8 mouse cellular contexts compared by ENCODE assay signal in the genomic region with DNA sequence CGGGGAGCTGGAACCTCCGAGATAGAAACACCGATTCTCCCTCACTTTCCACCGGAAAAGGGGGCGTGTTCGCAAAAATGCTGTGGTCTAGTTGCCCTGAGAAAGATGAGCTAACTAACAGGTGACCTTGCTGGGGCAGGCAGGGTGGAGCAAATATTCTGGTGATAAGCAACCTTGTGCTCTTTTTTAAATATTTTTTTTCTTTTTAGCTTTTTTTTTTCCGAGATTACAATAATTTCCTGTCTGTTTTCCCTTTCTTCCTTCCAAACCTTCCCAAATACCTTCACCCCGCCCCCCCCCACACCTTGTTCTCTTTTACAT. TPM values are rescaled to one million over a fixed set of nuclear protein-coding genes. Genes with fewer than 3 reads are reported as not detected.
A peak's percentile ranks its signal among the peaks of the same experiment; 100 is the strongest.
DNase-seq lines count a peak whose midpoint lies in the region; ATAC-seq and TF ChIP-seq lines count a peak whose summit lies in the region.

No protein-coding gene starts in this region.

- H3K9me3 ChIP-seq in heart, embryonic 11.5 days (replicated peaks; ENCODE audit: control insufficient read depth, low read length): no peaks in the 10 kb centered on the region
- no peaks in the 10 kb centered on the region for H3K9me3 ChIP-seq in ES-E14 (ENCODE audit: control insufficient read depth, insufficient read depth, low read depth, low read length)
- H3K9me3 ChIP-seq in hindbrain, embryonic 10.5 days: no peaks in the 10 kb centered on the region

- peak overlapping the region; percentile 99 for H3K4me2 ChIP-seq in heart, embryonic 11.5 days

- H3K27ac ChIP-seq in heart, embryonic 11.5 days (ENCODE audit: low read depth, low read length): peak overlapping the region; percentile 50; the same call in 1 of the 2 replicates
- H3K27ac ChIP-seq in ES-E14 (ENCODE audit: insufficient read depth, low read depth, low read length, poor library complexity, severe bottlenecking): no peak overlapping the region
- no peak overlapping the region for H3K27ac ChIP-seq in hindbrain, embryonic 10.5 days

- H3K4me1 ChIP-seq in heart, embryonic 11.5 days (ENCODE audit: control insufficient read depth, insufficient read depth, low read length): peaks cover 7% of the 10 kb centered on the region; the same call in 1 of the 2 replicates
- peaks cover 0 to 2% of the 10 kb centered on the region in 2 experiments; a peak in 1 of 4 replicates for H3K4me1 ChIP-seq in ES-E14 (ENCODE audit: control insufficient read depth in 2 of 2, insufficient read depth in 2 of 2, low read length in 2 of 2, poor library complexity in 1 of 2)
- peaks cover 11% of the 10 kb centered on the region for H3K4me1 ChIP-seq in hindbrain, embryonic 10.5 days (replicated peaks)

- peak overlapping the region; percentile 78 for H3K4me3 ChIP-seq in heart, embryonic 11.5 days (ENCODE audit: low read depth, low read length)
- peak overlapping the region; percentile 88 to 99 for H3K4me3 ChIP-seq in ES-E14 (ENCODE audit: insufficient read depth in 1 of 2, low read depth in 1 of 2, low read length in 2 of 2, poor library complexity in 1 of 2, severe bottlenecking in 1 of 2)
- H3K4me3 ChIP-seq in hindbrain, embryonic 10.5 days: peak overlapping the region; percentile 89

- no peaks in the 10 kb centered on the region for H3K36me3 ChIP-seq in heart, embryonic 11.5 days (ENCODE audit: control insufficient read depth, insufficient read depth, low read length)
- H3K36me3 ChIP-seq in ES-E14 (ENCODE audit: control insufficient read depth, insufficient read depth, low read length, poor library complexity, severe bottlenecking): no peaks in the 10 kb centered on the region
- H3K36me3 ChIP-seq in hindbrain, embryonic 10.5 days: no peaks in the 10 kb centered on the region

- in situ Hi-C loops in ES-E14 (cut with MboI; ENCODE audit: low sequenced_read_pairs in 2 of 2, unreplicated experiment in 2 of 2): no loop called here

- peak overlapping the region; percentile 79; the same call in 1 of the 2 replicates for H3K9ac ChIP-seq in heart, embryonic 11.5 days (ENCODE audit: low read depth, low read length)
- H3K9ac ChIP-seq in ES-E14 (ENCODE audit: insufficient read depth, low read depth, low read length, poor library complexity, severe bottlenecking): no peak overlapping the region

- 11% methylated on average over 8 of the region's 8 CpGs for WGBS in heart, embryonic 11.5 days (ENCODE audit: insufficient replicate concordance)
- 13% methylated on average over 8 of the region's 8 CpGs for WGBS in hindbrain, embryonic 10.5 days

- no peak for DNase-seq in heart, postnatal 4 days
- DNase-seq in ES-E14 (ENCODE audit: low read depth, low spot score): no peak
- no peak for DNase-seq in hindbrain, embryonic 10.5 days (ENCODE audit: low spot score)
- no peak for DNase-seq in urinary bladder, adult 2 months (ENCODE audit: low spot score)
- DNase-seq in thymus, postnatal 10 days (ENCODE audit: low spot score in 2 of 2): no peak
- no peak for DNase-seq in spleen, adult 18-20 months

- peaks cover 10% of the 10 kb centered on the region for H3K27me3 ChIP-seq in heart, embryonic 11.5 days (ENCODE audit: control insufficient read depth, insufficient read depth, low read length)
- peaks cover 27% of the 10 kb centered on the region for H3K27me3 ChIP-seq in hindbrain, embryonic 10.5 days (ENCODE audit: insufficient read depth, poor library complexity, severe bottlenecking)

- ATAC-seq in heart, embryonic 11.5 days (replicated peaks; ENCODE audit: insufficient number of reproducible peaks, low FRiP score, low TSS enrichment): peak; percentile 43; the same call in 1 of the 2 replicates
- ATAC-seq in megakaryocyte progenitor cell, adult 5-6 weeks (replicated peaks; ENCODE audit: poor library complexity): peak; percentile 45

TF ChIP-seq in ES-E14, 5 proteins besides CTCF, POLR2A, EP300 and RAD21:
- no peak for TF ChIP-seq ZC3H11A (IDR thresholded peaks at IDR 0.05; ENCODE audit: borderline replicate concordance, low read depth, low read length)
- TF ChIP-seq ZNF384 (IDR thresholded peaks at IDR 0.05; ENCODE audit: low read depth, low read length): no peak
- no peak for TF ChIP-seq HCFC1 (IDR thresholded peaks at IDR 0.05; ENCODE audit: borderline replicate concordance, insufficient read depth, low read length)
- no peak for TF ChIP-seq MAFK (IDR thresholded peaks at IDR 0.05; ENCODE audit: insufficient read depth, low read depth, low read length)
- TF ChIP-seq CHD2 (IDR thresholded peaks at IDR 0.05; ENCODE audit: low read depth, low read length): no peak

RNA-seq across cellular contexts. Expression of a gene that starts 0.4 kb away (rescaled TPM):
- polyA plus RNA-seq in heart, embryonic 11.5 days (2014; fragmentation: Nextera tagmentation; extraction: Ambion mirVana): 6.7 and 7.5 TPM in 2 replicates
- total RNA-seq in heart, postnatal 4 days (2021): 1 to 10 TPM; 7.4 TPM
- total RNA-seq in ES-E14 (2012; rRNA removed): 0.76 and 1.8 TPM in 2 replicates
- polyA plus RNA-seq in hindbrain, embryonic 10.5 days (2016; fragmentation: Nextera tagmentation; extraction: Ambion mirVana): 0.98 and 1.2 TPM in 2 replicates
- total RNA-seq in megakaryocyte progenitor cell, adult 5-6 weeks (2015): 1.9 and 2.6 TPM in 2 replicates
- 1.7 TPM in 2 replicates for total RNA-seq in megakaryocyte progenitor cell, adult 5-6 weeks (2017)
- polyA plus RNA-seq in urinary bladder, adult 2 months (2012; rRNA removed): 4.6 and 5.7 TPM in 2 replicates
